Mouse (Mus musculus) thymus, adult 2 months (tissue): ENCODE measurements around the gene Gpc6.

ENCODE experiments used
- CTCF ChIP-seq: fragments of 200-500 bp; IDR thresholded peaks from 2 replicates; pipeline ENCODE4 v1.5.1; 2012; ENCODE audit warnings: mild to moderate bottlenecking, control low read depth, low read length, moderate library complexity, borderline replicate concordance; ENCODE audit not compliant: control insufficient read depth, poor library complexity, insufficient read depth; ENCODE audit errors: extremely low read depth
- POLR2A ChIP-seq: fragments of 200-500 bp; IDR thresholded peaks from 2 replicates; pipeline ENCODE4 v1.6.1; 2012; ENCODE audit warnings: mild to moderate bottlenecking, low read length, control low read depth, moderate library complexity; ENCODE audit not compliant: control insufficient read depth, poor library complexity, insufficient read depth; ENCODE audit errors: extremely low read depth

DNA sequence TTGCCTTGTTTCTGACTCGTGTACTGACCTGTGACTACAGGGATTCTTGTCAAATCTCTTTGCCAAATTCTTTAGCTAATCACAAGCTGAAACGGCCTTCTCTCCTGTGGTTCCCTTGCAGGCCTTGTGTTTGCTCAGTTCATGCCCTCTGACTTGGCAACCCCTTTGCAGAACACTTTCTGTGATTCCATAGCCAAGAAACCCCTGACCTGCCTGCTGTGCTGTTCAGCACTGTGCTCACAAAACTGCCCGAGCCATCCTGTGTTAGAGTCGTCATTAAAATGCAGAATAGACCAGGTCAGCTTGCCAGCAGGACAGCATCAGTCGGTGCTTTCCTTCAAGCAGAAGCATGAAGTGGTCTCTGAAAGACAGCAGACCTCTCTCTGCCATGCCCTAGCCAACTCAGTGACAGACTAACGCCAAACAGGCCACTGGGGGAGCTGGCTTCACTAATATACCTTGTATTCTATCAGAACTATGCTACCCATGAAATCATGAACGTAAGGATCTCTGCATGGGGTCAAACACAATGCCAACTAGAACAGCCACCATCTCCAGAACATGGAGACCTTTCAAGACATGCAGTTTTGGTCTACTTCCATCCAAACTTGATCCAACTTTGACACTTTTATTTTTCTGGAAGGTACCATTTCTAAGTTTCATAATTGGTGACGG lies 459.1 kb downstream of the Gpc6 start:
- TF ChIP-seq POLR2A, result no peak
- no peak for TF ChIP-seq CTCF
